ENCODE assay signal across 2 mouse cellular contexts in the genomic region with DNA sequence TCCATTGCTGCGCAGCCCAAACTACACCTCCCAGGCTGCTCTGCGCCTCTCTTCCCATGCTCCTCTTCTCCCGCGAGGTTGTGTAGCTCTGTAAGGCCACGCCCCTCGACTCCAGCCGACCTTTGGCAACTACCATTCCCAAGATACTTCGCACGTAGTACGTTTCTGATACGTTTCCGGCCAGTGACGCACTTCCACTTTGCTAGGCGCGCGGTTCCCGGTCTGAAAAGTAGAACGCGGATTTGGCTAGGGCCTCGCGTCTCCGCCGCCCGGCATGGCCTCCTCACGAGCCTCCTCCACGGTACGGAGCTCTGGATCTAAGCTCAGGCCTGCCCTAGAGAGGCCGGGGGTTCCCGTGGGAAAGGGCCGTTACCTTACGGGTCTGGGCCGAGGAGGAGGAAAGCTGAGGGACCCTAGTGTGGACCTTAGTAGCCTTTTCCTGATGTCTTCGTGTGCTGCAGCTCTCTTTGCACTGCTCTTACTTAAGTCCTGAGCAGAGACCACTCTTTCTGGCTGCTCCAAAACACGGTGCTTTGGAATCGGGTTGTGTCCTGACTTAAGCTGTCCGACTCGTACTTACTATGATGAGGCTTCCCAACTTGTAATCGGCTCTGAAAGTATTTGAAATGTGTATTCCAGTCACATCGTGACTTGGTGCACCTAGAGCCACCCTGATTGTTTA.
A peak's percentile ranks its signal among the peaks of the same experiment; 100 is the strongest.
TF ChIP-seq lines count a peak whose summit lies in the region.

Gene Cdc26 (minus strand): TSS at position 42 of the 682 bp plus-strand sequence.
Gene Prpf4 (plus strand): TSS at position 197 of the 682 bp plus-strand sequence.

TF ChIP-seq in C2C12, 6 proteins besides CTCF, POLR2A, EP300 and RAD21 (continued from another document):
- TF ChIP-seq MAX (IDR thresholded peaks at IDR 0.05) = peak; percentile 79

TF ChIP-seq in myocyte, 11 proteins besides CTCF, POLR2A, EP300 and RAD21 (continued from another document):
- TF ChIP-seq POLR2AphosphoS2 (IDR thresholded peaks at IDR 0.05; ENCODE audit: insufficient read length, low read depth) = peak; percentile 89
